Mouse (Mus musculus): ENCODE measurements around the gene Gabrb3.

The Gabrb3 gene

GRCm38 (mm10) chr7:57529954-57530353, 110.5 kb downstream of the Gabrb3 start:
- DNase-seq (ENCODE audit: low read depth, low spot score), result no peak

- DNase-seq (ENCODE audit: low read depth, low spot score), result no peak
Observed at GRCm38 (mm10) chr7:57532676-57533075, 113.2 kb downstream of the Gabrb3 start.

- no peak for DNase-seq (ENCODE audit: low read depth, low spot score)
Observed at GRCm38 (mm10) chr7:57538565-57538964, 119.1 kb downstream of the Gabrb3 start.

- DNase-seq (ENCODE audit: low read depth, low spot score), result no peak
Observed at GRCm38 (mm10) chr7:57560732-57561436, 141.4 kb downstream of the Gabrb3 start.

GRCm38 (mm10) chr7:57564403-57564802, 144.9 kb downstream of the Gabrb3 start:
- no peak for DNase-seq (ENCODE audit: low read depth, low spot score)

- peak; percentile 79 for DNase-seq (ENCODE audit: low read depth, low spot score)
Observed at GRCm38 (mm10) chr7:57590451-57591248, 171.2 kb downstream of the Gabrb3 start.

GRCm38 (mm10) chr7:57591249-57591577, 171.7 kb downstream of the Gabrb3 start:
- no peak for DNase-seq (ENCODE audit: low read depth, low spot score)

GRCm38 (mm10) chr7:57591578-57592431, 172.3 kb downstream of the Gabrb3 start:
- no peak for DNase-seq (ENCODE audit: low read depth, low spot score)

- DNase-seq (ENCODE audit: low read depth, low spot score), result no peak
Observed at GRCm38 (mm10) chr7:57597341-57597740, 177.8 kb downstream of the Gabrb3 start.

- DNase-seq (ENCODE audit: low read depth, low spot score), result no peak
Observed at GRCm38 (mm10) chr7:57618697-57619096, 199.2 kb downstream of the Gabrb3 start.

- no peak for DNase-seq (ENCODE audit: low read depth, low spot score)
Observed at GRCm38 (mm10) chr7:57620036-57620435, 200.5 kb downstream of the Gabrb3 start.

- DNase-seq (ENCODE audit: low read depth, low spot score), result no peak
Observed at GRCm38 (mm10) chr7:57623718-57624117, 204.2 kb downstream of the Gabrb3 start.

GRCm38 (mm10) chr7:57635026-57635425, 215.5 kb downstream of the Gabrb3 start:
- DNase-seq (ENCODE audit: low read depth, low spot score), result no peak

- no peak for DNase-seq (ENCODE audit: low read depth, low spot score)
Observed at GRCm38 (mm10) chr7:57635687-57636086, 216.2 kb downstream of the Gabrb3 start.

- DNase-seq (ENCODE audit: low read depth, low spot score), result no peak
Observed at GRCm38 (mm10) chr7:57640796-57641195, 221.3 kb downstream of the Gabrb3 start.

GRCm38 (mm10) chr7:57647345-57647744, 227.9 kb downstream of the Gabrb3 start:
- no peak for DNase-seq (ENCODE audit: low read depth, low spot score)

- DNase-seq (ENCODE audit: low read depth, low spot score), result no peak
Observed at GRCm38 (mm10) chr7:57648136-57648755, 228.8 kb downstream of the Gabrb3 start.

- no peak for DNase-seq (ENCODE audit: low read depth, low spot score)
Observed at GRCm38 (mm10) chr7:57677352-57677751, 257.9 kb downstream of the Gabrb3 start.

- no peak for DNase-seq (ENCODE audit: low read depth, low spot score)
Observed at GRCm38 (mm10) chr7:57689836-57690235, 270.3 kb downstream of the Gabrb3 start.

- no peak for DNase-seq (ENCODE audit: low read depth, low spot score)
Observed at GRCm38 (mm10) chr7:57700370-57700769, 280.9 kb downstream of the Gabrb3 start.

GRCm38 (mm10) chr7:57701046-57701445, 281.6 kb downstream of the Gabrb3 start:
- DNase-seq (ENCODE audit: low read depth, low spot score), result no peak

GRCm38 (mm10) chr7:57703580-57703979, 284.1 kb downstream of the Gabrb3 start:
- DNase-seq (ENCODE audit: low read depth, low spot score), result no peak

Data from brain, embryonic 18.5 days (tissue).